Mouse (Mus musculus) ovary, adult 18-20 months (tissue): ENCODE measurements around the gene Wdr43.
"Not testable (repeated sequence)": the region's sequence is repeated elsewhere in the genome, so short reads cannot be mapped to it uniquely, and the experiment has no call there.

ENCODE experiments used
- DNase-seq: peaks from one replicate; pipeline ENCODE4 v3.0.0; 2022; ENCODE audit warnings: low spot score, mixed read lengths

Wdr43 gene

GRCm38 (mm10) chr17:71615638-71616318, at the start of gene Wdr43:
Gene Wdr43 (plus strand): TSS chr17:71615895.
- peak; percentile 95 for DNase-seq

GRCm38 (mm10) chr17:71579176-71579705, 36.5 kb upstream of the Wdr43 start:
- DNase-seq: no peak

GRCm38 (mm10) chr17:71597881-71598658, 17.6 kb upstream of the Wdr43 start:
- peak; percentile 7 for DNase-seq

- DNase-seq: peak; percentile 81
Observed at GRCm38 (mm10) chr17:71598659-71599554, 16.8 kb upstream of the Wdr43 start.

GRCm38 (mm10) chr17:71616319-71617032, 781 bp downstream of the Wdr43 start:
- DNase-seq: no peak

- DNase-seq: no peak
Observed at GRCm38 (mm10) chr17:71617033-71617362, 1.3 kb downstream of the Wdr43 start.

GRCm38 (mm10) chr17:71617974-71618373, 2.3 kb downstream of the Wdr43 start:
- DNase-seq: no peak

- DNase-seq: no peak
Observed at GRCm38 (mm10) chr17:71631806-71632205, 16.1 kb downstream of the Wdr43 start.

- DNase-seq: no peak
Observed at GRCm38 (mm10) chr17:71633350-71633749, 17.7 kb downstream of the Wdr43 start.

- DNase-seq: no peak
Observed at GRCm38 (mm10) chr17:71636786-71637185, 21.1 kb downstream of the Wdr43 start.

- no peak for DNase-seq
Observed at GRCm38 (mm10) chr17:71637750-71638265, 22.1 kb downstream of the Wdr43 start.

- not testable (repeated sequence) for DNase-seq
Observed at GRCm38 (mm10) chr17:71639056-71639455, 23.4 kb downstream of the Wdr43 start.

GRCm38 (mm10) chr17:71640421-71641085, 24.9 kb downstream of the Wdr43 start:
- no peak for DNase-seq

GRCm38 (mm10) chr17:71642190-71642589, 26.5 kb downstream of the Wdr43 start:
- DNase-seq: no peak

GRCm38 (mm10) chr17:71650011-71650410, 34.3 kb downstream of the Wdr43 start:
- no peak for DNase-seq

- DNase-seq: no peak
Observed at GRCm38 (mm10) chr17:71652495-71652894, 36.8 kb downstream of the Wdr43 start.

GRCm38 (mm10) chr17:71652934-71653333, 37.2 kb downstream of the Wdr43 start:
- no peak for DNase-seq

- DNase-seq: no peak
Observed at GRCm38 (mm10) chr17:71657521-71657920, 41.8 kb downstream of the Wdr43 start.

- no peak for DNase-seq
Observed at GRCm38 (mm10) chr17:71658666-71659065, 43.0 kb downstream of the Wdr43 start.

- DNase-seq: no peak
Observed at GRCm38 (mm10) chr17:71660390-71660789, 44.7 kb downstream of the Wdr43 start.

- DNase-seq: peak; percentile 38
Observed at GRCm38 (mm10) chr17:71662751-71663250, 47.1 kb downstream of the Wdr43 start.
